Mouse (Mus musculus) layer of hippocampus, adult 8-10 months (tissue): ENCODE results near the gene Gucy2d. TPM values are rescaled to one million over a fixed set of nuclear protein-coding genes. Genes with fewer than 3 reads are reported as not detected.

Experiments used
- DNase-seq, 2 experiments: peaks; one replicate each; pipeline ENCODE4 v3.0.0; 2022; ENCODE audit warnings: low spot score in 2 of 2
- total RNA-seq, 4 experiments: library from RNA; stranded (reverse); gene quantifications; 2 replicates each; pipeline ENCODE4 v1.2.4; 2022

Gene Gucy2d
- total RNA-seq, 4 experiments from 2014 or later = 0.17 TPM; not detected in 3

- no peak for DNase-seq
Measured at GRCm38 (mm10) chr7:98446873-98447272, 6.7 kb downstream of the Gucy2d start.

GRCm38 (mm10) chr7:98447585-98448308, 7.5 kb downstream of the Gucy2d start:
- no peak for DNase-seq

GRCm38 (mm10) chr7:98448309-98448630, 8.1 kb downstream of the Gucy2d start:
- no peak for DNase-seq

GRCm38 (mm10) chr7:98449696-98450095, 9.5 kb downstream of the Gucy2d start:
- no peak for DNase-seq

- DNase-seq = no peak
Measured at GRCm38 (mm10) chr7:98454397-98455120, 14.3 kb downstream of the Gucy2d start.

GRCm38 (mm10) chr7:98460319-98460718, 20.1 kb downstream of the Gucy2d start:
- DNase-seq = no peak

- DNase-seq = no peak
Measured at GRCm38 (mm10) chr7:98469089-98469488, 28.9 kb downstream of the Gucy2d start.

GRCm38 (mm10) chr7:98472529-98472928, 32.3 kb downstream of the Gucy2d start:
- no peak for DNase-seq

- DNase-seq = no peak
Measured at GRCm38 (mm10) chr7:98474558-98474957, 34.3 kb downstream of the Gucy2d start.

- DNase-seq = no peak
Measured at GRCm38 (mm10) chr7:98477153-98477552, 36.9 kb downstream of the Gucy2d start.

GRCm38 (mm10) chr7:98480481-98480880, 40.3 kb downstream of the Gucy2d start:
- DNase-seq = no peak

- peak; percentile 51 to 76 for DNase-seq
Measured at GRCm38 (mm10) chr7:98481066-98481734, 41.0 kb downstream of the Gucy2d start.

- DNase-seq = no peak
Measured at GRCm38 (mm10) chr7:98481861-98482260, 41.6 kb downstream of the Gucy2d start.

- DNase-seq = no peak
Measured at GRCm38 (mm10) chr7:98482551-98483267, 42.5 kb downstream of the Gucy2d start.

- no peak for DNase-seq
Measured at GRCm38 (mm10) chr7:98483268-98483607, 43.0 kb downstream of the Gucy2d start.

GRCm38 (mm10) chr7:98484878-98485277, 44.7 kb downstream of the Gucy2d start:
- no peak for DNase-seq

- DNase-seq = no peak
Measured at GRCm38 (mm10) chr7:98485508-98485907, 45.3 kb downstream of the Gucy2d start.

- no peak for DNase-seq
Measured at GRCm38 (mm10) chr7:98486471-98486917, 46.3 kb downstream of the Gucy2d start.

- no peak for DNase-seq
Measured at GRCm38 (mm10) chr7:98487202-98487980, 47.2 kb downstream of the Gucy2d start.

GRCm38 (mm10) chr7:98488398-98489130, 48.3 kb downstream of the Gucy2d start:
- no peak for DNase-seq
